Mouse (Mus musculus) central nervous system, embryonic 11.5 days (tissue): ENCODE measurements around the gene Eddm3b. TPM values are rescaled to one million over a fixed set of nuclear protein-coding genes. Genes with fewer than 3 reads are reported as not detected.

ENCODE experiments used
- polyA plus RNA-seq: library from polyadenylated mRNA; depleted of rRNA; stranded (reverse); fragments of >200 nt; gene quantifications from 2 replicates; pipeline ENCODE4 v1.2.3, GENCODE M21; 2012; rRNA removed

Eddm3b gene
- polyA plus RNA-seq = 0.04 TPM in 1 of 2 replicates, not detected in the other

GRCm38 (mm10) chr14:51113916-51114560, at the start of gene Eddm3b:
Gene Eddm3b, plus strand, starts transcription at chr14:51114426.

GRCm38 (mm10) chr14:51074335-51074734, 39.9 kb upstream of the Eddm3b start, which contains the start of gene Olfr750:
Gene Olfr750, minus strand, starts transcription at chr14:51074435.

GRCm38 (mm10) chr14:51090921-51091900, 23.0 kb upstream of the Eddm3b start, which contains the start of the genes Rnase4 and Ang:
Gene Rnase4, plus strand, starts transcription at chr14:51091077.
Gene Ang, plus strand, starts transcription at chr14:51091150.

GRCm38 (mm10) chr14:51146685-51147084, 32.5 kb downstream of the Eddm3b start, which contains the start of gene Rnase1:
Gene Rnase1, minus strand, starts transcription at chr14:51146785.

GRCm38 (mm10) chr14:51161976-51162375, 47.8 kb downstream of the Eddm3b start, which contains the start of gene Rnase2b:
Gene Rnase2b, plus strand, starts transcription at chr14:51162260.

Other genes starting within 250 kb of the Eddm3b start
- gene Tep1, start 243.9 kb upstream of the Eddm3b start, polyA plus RNA-seq = 8.0 and 11.4 TPM in 2 replicates
- gene Klhl33, start 216.9 kb upstream of the Eddm3b start, polyA plus RNA-seq = 0.26 and 0.34 TPM in 2 replicates
- gene Osgep, start 189.5 kb upstream of the Eddm3b start, polyA plus RNA-seq = 116 and 147 TPM in 2 replicates
- 251 and 280 TPM in 2 replicates for gene Apex1, start 189.5 kb upstream of the Eddm3b start, polyA plus RNA-seq
- gene Pip4p1, start 183.6 kb upstream of the Eddm3b start, polyA plus RNA-seq = 82.2 and 83.3 TPM in 2 replicates
- gene Pnp, start 183.3 kb upstream of the Eddm3b start, polyA plus RNA-seq = 56.1 and 57.4 TPM in 2 replicates
- 55.7 and 88.9 TPM in 2 replicates for gene Gm49342, start 169.9 kb upstream of the Eddm3b start, polyA plus RNA-seq
- 0.55 and 0.57 TPM in 2 replicates for gene Pnp2, start 158.4 kb upstream of the Eddm3b start, polyA plus RNA-seq
- 0.04 TPM in 1 of 2 replicates, not detected in the other for gene Rnase10, start 106.7 kb upstream of the Eddm3b start, polyA plus RNA-seq
- gene Rnase9, start 72.6 kb upstream of the Eddm3b start, polyA plus RNA-seq = not detected in 2 replicates
- gene Rnase11, start 64.3 kb upstream of the Eddm3b start, polyA plus RNA-seq = not detected in 2 replicates
- 0.14 and 0.47 TPM in 2 replicates for gene Rnase12, start 56.8 kb upstream of the Eddm3b start, polyA plus RNA-seq
- not detected in 2 replicates for gene Olfr750, start 40.0 kb upstream of the Eddm3b start, polyA plus RNA-seq
- gene Rnase4, start 23.3 kb upstream of the Eddm3b start, polyA plus RNA-seq = 8.4 and 16.1 TPM in 2 replicates
- 4.2 and 5.2 TPM in 2 replicates for gene Ang, start 23.3 kb upstream of the Eddm3b start, polyA plus RNA-seq
- 0.16 and 0.19 TPM in 2 replicates for gene Rnase6, start 9.5 kb downstream of the Eddm3b start, polyA plus RNA-seq
- gene Rnase1, start 32.4 kb downstream of the Eddm3b start, polyA plus RNA-seq = 0.05 and 0.10 TPM in 2 replicates
- not detected in 2 replicates for gene Rnase2b, start 47.8 kb downstream of the Eddm3b start, polyA plus RNA-seq
- not detected in 2 replicates for gene Ang2, start 84.7 kb downstream of the Eddm3b start, polyA plus RNA-seq
- gene Ear14, start 89.0 kb downstream of the Eddm3b start, polyA plus RNA-seq = not detected in 2 replicates
- not detected in 2 replicates for gene Rnase2a, start 141.7 kb downstream of the Eddm3b start, polyA plus RNA-seq
- not detected in 2 replicates for gene Gm7247, start 247.3 kb downstream of the Eddm3b start, polyA plus RNA-seq